Mouse (Mus musculus) E14TG2a.4 (cell line): ENCODE results near the gene Phf2.

Experiments used
- CTCF ChIP-seq: conservative IDR thresholded peaks from 2 replicates; pipeline ENCODE4 v1.5.1; 2014; ENCODE audit warnings: low read length
- NANOG ChIP-seq: IDR thresholded peaks from 2 replicates; pipeline ENCODE4 v1.6.1; 2014; ENCODE audit warnings: borderline replicate concordance, low read length, mixed read lengths
- POU5F1 ChIP-seq: IDR thresholded peaks from 2 replicates; pipeline ENCODE4 v1.6.1; 2014; ENCODE audit warnings: low read length, borderline replicate concordance

DNA sequence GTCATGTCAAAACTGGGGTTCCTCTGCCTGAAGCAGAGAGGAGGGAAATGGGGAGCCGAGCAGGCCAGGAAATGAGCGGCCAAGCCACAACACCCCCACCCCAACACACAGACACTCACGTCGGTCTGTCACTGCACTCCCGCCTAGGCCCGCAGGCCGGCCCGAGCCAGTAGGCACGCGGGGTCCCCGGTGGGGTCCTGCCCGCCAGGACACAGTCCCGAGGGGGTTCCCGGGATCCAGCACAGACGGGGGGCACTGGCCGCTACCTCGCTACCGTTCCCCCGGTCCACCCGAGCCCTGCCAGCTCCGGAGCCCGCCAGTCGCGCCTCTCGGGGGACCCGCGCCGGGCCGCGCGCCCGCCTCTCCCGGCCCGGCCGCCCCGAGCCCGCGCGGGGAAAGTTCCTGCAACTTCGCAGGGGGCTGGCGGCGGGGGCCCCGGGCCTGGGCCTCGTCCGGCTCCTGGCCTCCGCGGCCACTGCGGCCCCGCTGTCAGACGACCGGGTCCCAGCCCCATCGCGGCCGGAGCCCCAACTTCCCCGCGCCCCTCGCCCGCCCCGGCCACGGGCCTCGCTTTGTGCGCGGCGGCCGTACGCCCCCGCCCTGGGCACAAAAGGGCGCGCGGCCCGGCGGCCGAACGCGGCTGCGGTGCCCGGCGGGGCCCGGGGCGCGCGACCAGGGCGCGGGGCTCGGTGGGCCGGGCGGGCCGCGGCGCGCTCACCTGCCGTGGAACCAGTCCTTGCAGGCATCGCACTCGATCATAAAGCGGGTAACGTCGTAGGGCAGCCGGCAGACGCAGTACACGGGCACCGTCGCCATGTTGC, 759 bp downstream of the Phf2 start:
- TF ChIP-seq CTCF = no peak
- TF ChIP-seq NANOG = no peak
- no peak for TF ChIP-seq POU5F1
